Mouse (Mus musculus) kidney, adult 2 months (tissue): ENCODE data around the gene Pced1b.

Experiments used
- CTCF ChIP-seq: fragments of 200-500 bp; conservative IDR thresholded peaks from 2 replicates; pipeline ENCODE4 v1.5.1; 2011; ENCODE audit warnings: low read depth, mild to moderate bottlenecking, control low read depth, low read length, moderate library complexity, mixed read lengths; ENCODE audit not compliant: insufficient read depth, insufficient read length
- POLR2A ChIP-seq: fragments of 200-500 bp; IDR thresholded peaks from one replicate; pipeline ENCODE4 v1.6.1; 2011; ENCODE audit warnings: low read depth, low read length, control low read depth

GRCm38 (mm10) chr15:97290351-97290750, 43.4 kb downstream of the Pced1b start:
- no peak for TF ChIP-seq POLR2A
- no peak for TF ChIP-seq CTCF
